Mouse (Mus musculus): ENCODE results near the gene Rps28. TPM values are rescaled to one million over a fixed set of nuclear protein-coding genes. Genes with fewer than 3 reads are reported as not detected.

Rps28 gene
- polyA plus RNA-seq, 1 experiment from 2014 or later: 1,538 TPM

- ATAC-seq (replicated peaks; ENCODE audit: low FRiP score, low TSS enrichment, low read depth) (peak; percentile 94), DNase-seq (ENCODE audit: low spot score) (peak; percentile 91)
- Histone ChIP-seq H3K27ac (ENCODE audit: low read depth) (peak overlapping the region; percentile 80), H3K4me2 (ENCODE audit: low read length) (peak overlapping the region; percentile 82), H3K27me3 (replicated peaks; ENCODE audit: control insufficient read depth, insufficient read depth, low read length) (no peaks in the 10 kb centered on the region), H3K9ac (ENCODE audit: low read length) (peak overlapping the region; percentile 73), H3K4me1 (replicated peaks; ENCODE audit: control insufficient read depth, insufficient read depth, low read length) (peaks cover 15% of the 10 kb centered on the region), H3K9me3 (ENCODE audit: control insufficient read depth, low read length) (no peaks in the 10 kb centered on the region), H3K4me3 (ENCODE audit: low read depth, low read length) (peak overlapping the region; percentile 64), H3K36me3 (ENCODE audit: control insufficient read depth, insufficient read depth, low read length) (peaks cover 40% of the 10 kb centered on the region)
- under 1% methylated on average over 89 of the region's 89 CpGs for WGBS
Measured at GRCm38 (mm10) chr17:33817184-33817968, 7.0 kb downstream of the Rps28 start.

GRCm38 (mm10) chr17:33816612-33817011 lies 7.8 kb downstream of the Rps28 start:
- H3K36me3 ChIP-seq (ENCODE audit: control insufficient read depth, insufficient read depth, low read length): peaks cover 32% of the 10 kb centered on the region
- ATAC-seq (replicated peaks; ENCODE audit: low FRiP score, low TSS enrichment, low read depth) (no peak), DNase-seq (ENCODE audit: low spot score) (no peak)
- H3K4me3 ChIP-seq (ENCODE audit: low read depth, low read length): peak overlapping the region; percentile 64; the same call in 1 of the 2 replicates
- H3K27ac ChIP-seq (ENCODE audit: low read depth): no peak overlapping the region
- H3K9me3 ChIP-seq (ENCODE audit: control insufficient read depth, low read length): no peaks in the 10 kb centered on the region
- no peaks in the 10 kb centered on the region for H3K27me3 ChIP-seq (replicated peaks; ENCODE audit: control insufficient read depth, insufficient read depth, low read length)
- WGBS: 62% methylated on average over 5 of the region's 5 CpGs
- H3K4me1 ChIP-seq (replicated peaks; ENCODE audit: control insufficient read depth, insufficient read depth, low read length): peaks cover 9% of the 10 kb centered on the region
- H3K4me2 ChIP-seq (ENCODE audit: low read length): peak overlapping the region; percentile 82
- H3K9ac ChIP-seq (ENCODE audit: low read length): peak overlapping the region; percentile 73; the same call in 1 of the 2 replicates

GRCm38 (mm10) chr17:33815399-33815798 lies 9.0 kb downstream of the Rps28 start:
- no peaks in the 10 kb centered on the region for H3K9me3 ChIP-seq (ENCODE audit: control insufficient read depth, low read length)
- peaks cover 14% of the 10 kb centered on the region for H3K4me1 ChIP-seq (replicated peaks; ENCODE audit: control insufficient read depth, insufficient read depth, low read length)
- no peak for ATAC-seq (replicated peaks; ENCODE audit: low FRiP score, low TSS enrichment, low read depth)
- WGBS: 86% methylated on average over 6 of the region's 6 CpGs
- H3K9ac ChIP-seq (ENCODE audit: low read length): no peak overlapping the region
- peaks cover 20% of the 10 kb centered on the region for H3K36me3 ChIP-seq (ENCODE audit: control insufficient read depth, insufficient read depth, low read length)
- no peak overlapping the region for H3K4me3 ChIP-seq (ENCODE audit: low read depth, low read length)
- no peak overlapping the region for H3K4me2 ChIP-seq (ENCODE audit: low read length)
- H3K27ac ChIP-seq (ENCODE audit: low read depth): no peak overlapping the region
- DNase-seq (ENCODE audit: low spot score): no peak
- H3K27me3 ChIP-seq (replicated peaks; ENCODE audit: control insufficient read depth, insufficient read depth, low read length): no peaks in the 10 kb centered on the region

- Histone ChIP-seq H3K4me1 (replicated peaks; ENCODE audit: control insufficient read depth, insufficient read depth, low read length) (peaks cover 10% of the 10 kb centered on the region; the same call in 1 of the 2 replicates), H3K4me2 (ENCODE audit: low read length) (no peak overlapping the region), H3K36me3 (ENCODE audit: control insufficient read depth, insufficient read depth, low read length) (no peaks in the 10 kb centered on the region), H3K9ac (ENCODE audit: low read length) (no peak overlapping the region), H3K4me3 (ENCODE audit: low read depth, low read length) (no peak overlapping the region), H3K27ac (ENCODE audit: low read depth) (no peak overlapping the region), H3K27me3 (replicated peaks; ENCODE audit: control insufficient read depth, insufficient read depth, low read length) (no peaks in the 10 kb centered on the region), H3K9me3 (ENCODE audit: control insufficient read depth, low read length) (no peaks in the 10 kb centered on the region)
- ATAC-seq (replicated peaks; ENCODE audit: low FRiP score, low TSS enrichment, low read depth) (no peak), DNase-seq (ENCODE audit: low spot score) (no peak)
- WGBS: 66% methylated on average over 4 of the region's 4 CpGs
Measured at GRCm38 (mm10) chr17:33812990-33813389, 11.4 kb downstream of the Rps28 start.

- DNase-seq (ENCODE audit: low spot score) (no peak), ATAC-seq (replicated peaks; ENCODE audit: low FRiP score, low TSS enrichment, low read depth) (no peak)
- Histone ChIP-seq H3K36me3 (ENCODE audit: control insufficient read depth, insufficient read depth, low read length) (no peaks in the 10 kb centered on the region), H3K4me3 (ENCODE audit: low read depth, low read length) (no peak overlapping the region), H3K27me3 (replicated peaks; ENCODE audit: control insufficient read depth, insufficient read depth, low read length) (no peaks in the 10 kb centered on the region), H3K9me3 (ENCODE audit: control insufficient read depth, low read length) (no peaks in the 10 kb centered on the region), H3K9ac (ENCODE audit: low read length) (no peak overlapping the region), H3K27ac (ENCODE audit: low read depth) (no peak overlapping the region), H3K4me1 (replicated peaks; ENCODE audit: control insufficient read depth, insufficient read depth, low read length) (peaks cover 8% of the 10 kb centered on the region; the same call in 1 of the 2 replicates), H3K4me2 (ENCODE audit: low read length) (no peak overlapping the region)
- WGBS: 50% methylated on average over 3 of the region's 3 CpGs
Measured at GRCm38 (mm10) chr17:33812475-33812874, 11.9 kb downstream of the Rps28 start.

GRCm38 (mm10) chr17:33811142-33811516 lies 13.2 kb downstream of the Rps28 start:
- DNase-seq (ENCODE audit: low spot score) (no peak), ATAC-seq (replicated peaks; ENCODE audit: low FRiP score, low TSS enrichment, low read depth) (no peak)
- Histone ChIP-seq H3K36me3 (ENCODE audit: control insufficient read depth, insufficient read depth, low read length) (no peaks in the 10 kb centered on the region), H3K27ac (ENCODE audit: low read depth) (no peak overlapping the region), H3K9ac (ENCODE audit: low read length) (peak overlapping the region; percentile 44), H3K4me1 (replicated peaks; ENCODE audit: control insufficient read depth, insufficient read depth, low read length) (peaks cover 8% of the 10 kb centered on the region; the same call in 1 of the 2 replicates), H3K27me3 (replicated peaks; ENCODE audit: control insufficient read depth, insufficient read depth, low read length) (no peaks in the 10 kb centered on the region), H3K4me2 (ENCODE audit: low read length) (peak overlapping the region; percentile 92), H3K4me3 (ENCODE audit: low read depth, low read length) (peak overlapping the region; percentile 44), H3K9me3 (ENCODE audit: control insufficient read depth, low read length) (no peaks in the 10 kb centered on the region)
- WGBS: 18% methylated on average over 7 of the region's 7 CpGs

- 1% methylated on average over 36 of the region's 36 CpGs for WGBS
- peak within 1 kb of the TSS; percentile 44 for H3K4me3 ChIP-seq (ENCODE audit: low read depth, low read length)
- peak; percentile 97 for ATAC-seq (replicated peaks; ENCODE audit: low FRiP score, low TSS enrichment, low read depth)
- no peaks in the 10 kb centered on the region for H3K9me3 ChIP-seq (ENCODE audit: control insufficient read depth, low read length)
- peak within 1 kb of the TSS; percentile 44 for H3K9ac ChIP-seq (ENCODE audit: low read length)
- H3K27me3 ChIP-seq (replicated peaks; ENCODE audit: control insufficient read depth, insufficient read depth, low read length): no peaks in the 10 kb centered on the region
- peak; percentile 99 for DNase-seq (ENCODE audit: low spot score)
- H3K27ac ChIP-seq (ENCODE audit: low read depth): no peak within 1 kb of the TSS
- peak within 1 kb of the TSS; percentile 92 for H3K4me2 ChIP-seq (ENCODE audit: low read length)
- H3K36me3 ChIP-seq (ENCODE audit: control insufficient read depth, insufficient read depth, low read length): no peaks in the 10 kb centered on the region
- peaks cover 8% of the 10 kb centered on the region; the same call in 1 of the 2 replicates for H3K4me1 ChIP-seq (replicated peaks; ENCODE audit: control insufficient read depth, insufficient read depth, low read length)
Measured at GRCm38 (mm10) chr17:33810334-33811141, 13.8 kb downstream of the Rps28 start, which contains the start of gene Kank3. Gene Kank3, plus strand, starts transcription at chr17:33810519.

- 30% methylated on average over 10 of the region's 10 CpGs for WGBS
Measured at GRCm38 (mm10) chr17:33808192-33808591, 16.2 kb downstream of the Rps28 start.

More at GRCm38 (mm10) chr17:33808192-33808591, 16.2 kb downstream of the Rps28 start:
- Histone ChIP-seq H3K9me3 (ENCODE audit: control insufficient read depth, low read length) (no peaks in the 10 kb centered on the region), H3K27ac (ENCODE audit: low read depth) (no peak overlapping the region), H3K4me3 (ENCODE audit: low read depth, low read length) (no peak overlapping the region), H3K4me1 (replicated peaks; ENCODE audit: control insufficient read depth, insufficient read depth, low read length) (peaks cover 8% of the 10 kb centered on the region; the same call in 1 of the 2 replicates), H3K4me2 (ENCODE audit: low read length) (no peak overlapping the region), H3K9ac (ENCODE audit: low read length) (no peak overlapping the region), H3K36me3 (ENCODE audit: control insufficient read depth, insufficient read depth, low read length) (no peaks in the 10 kb centered on the region), H3K27me3 (replicated peaks; ENCODE audit: control insufficient read depth, insufficient read depth, low read length) (no peaks in the 10 kb centered on the region)
- DNase-seq (ENCODE audit: low spot score) (no peak), ATAC-seq (replicated peaks; ENCODE audit: low FRiP score, low TSS enrichment, low read depth) (no peak)

All from intestine, embryonic 14.5 days (tissue).